ENCODE assay signal across 42 mouse cellular contexts in genomic region chr11:89005473-89005872, GRCm38 (mm10). TPM values are rescaled to one million over a fixed set of nuclear protein-coding genes. Genes with fewer than 3 reads are reported as not detected.
"Had no signal": no experiment of that assay in that cellular context is flagged by ENCODE, and none has a peak within 500 bp of the region (broad histone marks: within the 10 kb centered on the region; RNA-seq: fewer than 3 reads in every experiment).

No protein-coding gene starts in this region.

- H3K9me3 ChIP-seq: heart, embryonic 13.5 days; heart, embryonic 15.5 days; hindbrain, embryonic 10.5 days; hindbrain, embryonic 12.5 days; intestine, embryonic 15.5 days; limb, embryonic 13.5 days; limb, embryonic 15.5 days; liver, embryonic 12.5 days had no signal

- H3K27ac ChIP-seq: heart, adult 2 months; heart, embryonic 13.5 days; heart, embryonic 15.5 days; hindbrain, embryonic 10.5 days; hindbrain, embryonic 12.5 days; hindbrain, embryonic 14.5 days; intestine, embryonic 15.5 days; limb, embryonic 13.5 days; limb, embryonic 15.5 days; liver, embryonic 12.5 days; liver, embryonic 14.5 days had no signal

- H3K4me2 ChIP-seq: heart, embryonic 11.5 days; heart, embryonic 13.5 days; heart, embryonic 15.5 days; hindbrain, embryonic 12.5 days; hindbrain, embryonic 14.5 days; intestine, embryonic 15.5 days; limb, embryonic 13.5 days; limb, embryonic 15.5 days; liver, embryonic 12.5 days had no signal

- H3K27me3 ChIP-seq: heart, embryonic 13.5 days; heart, embryonic 15.5 days; intestine, embryonic 15.5 days; limb, embryonic 15.5 days; liver, embryonic 12.5 days had no signal

- H3K9ac ChIP-seq: heart, embryonic 13.5 days; heart, embryonic 15.5 days; hindbrain, embryonic 12.5 days; hindbrain, embryonic 14.5 days; intestine, embryonic 15.5 days; limb, embryonic 13.5 days; limb, embryonic 15.5 days; liver, embryonic 12.5 days; liver, embryonic 14.5 days had no signal

- ATAC-seq: hindbrain, embryonic 16.5 days; inflammation-experienced regulatory T-cells, adult 6 months; intestine, embryonic 15.5 days; intestine, postnatal 0 days; liver, embryonic 12.5 days had no signal

- DNase-seq: gastrocnemius, postnatal 14 days; gastrocnemius, postnatal 36 days; heart, adult 11 months; heart, adult 2 months; heart, postnatal 14 days; heart, postnatal 4 days; kidney, adult 18-20 months; kidney, adult 8-10 months; kidney, postnatal 10 days; kidney, postnatal 25 days; kidney, postnatal 4 days; layer of hippocampus, adult 9-11 months; layer of hippocampus, postnatal 36 days; left cerebral cortex, postnatal 4 days had no signal

- H3K4me1 ChIP-seq: hindbrain, embryonic 12.5 days; limb, embryonic 13.5 days had no signal

- H3K36me3 ChIP-seq: hindbrain, embryonic 10.5 days; hindbrain, embryonic 12.5 days; limb, embryonic 13.5 days; limb, embryonic 15.5 days had no signal

- H3K4me3 ChIP-seq: heart, adult 2 months; heart, embryonic 13.5 days; heart, embryonic 15.5 days; hindbrain, embryonic 10.5 days; hindbrain, embryonic 12.5 days; intestine, embryonic 15.5 days; limb, embryonic 13.5 days; limb, embryonic 15.5 days; liver, embryonic 12.5 days had no signal

RNA-seq across cellular contexts. Expression of gene Elobl, which starts 38.7 kb away (rescaled TPM):
- total RNA-seq: gastrocnemius, adult 18-20 months; gastrocnemius, adult 8-10 months; gastrocnemius, postnatal 14 days; gastrocnemius, postnatal 36 days; heart, adult 2 months; heart, postnatal 14 days; heart, postnatal 4 days; layer of hippocampus, adult 18-20 months; layer of hippocampus, adult 8-10 months; layer of hippocampus, postnatal 14 days; layer of hippocampus, postnatal 36 days; left cerebral cortex, adult 18-20 months; left cerebral cortex, adult 8-10 months; left cerebral cortex, postnatal 10 days; left cerebral cortex, postnatal 25 days; left cerebral cortex, postnatal 4 days; liver, adult 2 months had no signal
- polyA plus RNA-seq: heart, adult 2 months; heart, embryonic 11.5 days; heart, embryonic 13.5 days; heart, embryonic 15.5 days; heart, postnatal 0 days; hindbrain, embryonic 10.5 days; hindbrain, embryonic 12.5 days; hindbrain, embryonic 14.5 days; hindbrain, embryonic 16.5 days; intestine, embryonic 15.5 days; intestine, postnatal 0 days; kidney, embryonic 14.5 days; kidney, embryonic 16.5 days; limb, embryonic 11.5 days; limb, embryonic 13.5 days; limb, embryonic 15.5 days; liver, embryonic 12.5 days; liver, embryonic 14.5 days had no signal
